32 mouse cellular contexts compared by ENCODE assay signal in genomic region chr1:89331352-89331751, GRCm38 (mm10).
"Had no signal": no experiment of that assay in that cellular context is flagged by ENCODE, and none has a peak within 500 bp of the region (broad histone marks: within the 10 kb centered on the region; RNA-seq: fewer than 3 reads in every experiment).

No protein-coding gene starts in this region.

- H3K4me1 ChIP-seq: heart, embryonic 10.5 days; heart, embryonic 12.5 days; heart, embryonic 13.5 days; heart, embryonic 15.5 days; hindbrain, embryonic 13.5 days; hindbrain, embryonic 15.5 days; kidney, embryonic 15.5 days had no signal

- H3K4me3 ChIP-seq: heart, embryonic 10.5 days; heart, embryonic 12.5 days; heart, embryonic 13.5 days; heart, embryonic 15.5 days; hindbrain, embryonic 10.5 days; hindbrain, embryonic 12.5 days; hindbrain, embryonic 13.5 days; hindbrain, embryonic 15.5 days; kidney, embryonic 15.5 days; layer of hippocampus, adult 2 months; left cerebral cortex, adult 2 months had no signal

- DNase-seq: heart, postnatal 10 days; heart, postnatal 14 days; heart, postnatal 36 days; heart, postnatal 4 days; kidney, adult 11 months; kidney, adult 18-20 months; kidney, adult 2 months; kidney, adult 8-10 months; kidney, adult 9 months; kidney, postnatal 10 days; kidney, postnatal 14 days; kidney, postnatal 25 days; kidney, postnatal 36 days; kidney, postnatal 4 days; layer of hippocampus, adult 9-11 months; layer of hippocampus, postnatal 36 days had no signal

- H3K36me3 ChIP-seq: heart, embryonic 10.5 days; heart, embryonic 12.5 days; heart, embryonic 13.5 days; heart, embryonic 15.5 days; hindbrain, embryonic 10.5 days; hindbrain, embryonic 12.5 days; hindbrain, embryonic 13.5 days; hindbrain, embryonic 15.5 days; kidney, embryonic 15.5 days had no signal

- H3K9ac ChIP-seq: heart, embryonic 12.5 days; heart, embryonic 13.5 days; heart, embryonic 15.5 days; hindbrain, embryonic 12.5 days; hindbrain, embryonic 13.5 days; hindbrain, embryonic 14.5 days; hindbrain, embryonic 15.5 days; kidney, embryonic 15.5 days had no signal

- H3K27ac ChIP-seq: heart, embryonic 10.5 days; heart, embryonic 13.5 days; heart, embryonic 15.5 days; hindbrain, embryonic 10.5 days; hindbrain, embryonic 12.5 days; hindbrain, embryonic 13.5 days; hindbrain, embryonic 14.5 days; hindbrain, embryonic 15.5 days; hindbrain, postnatal 0 days; kidney, embryonic 15.5 days; kidney, postnatal 0 days; layer of hippocampus, adult 2 months; left cerebral cortex, adult 2 months had no signal

- H3K4me2 ChIP-seq: heart, embryonic 12.5 days; heart, embryonic 13.5 days; heart, embryonic 15.5 days; hindbrain, embryonic 12.5 days; hindbrain, embryonic 13.5 days; hindbrain, embryonic 14.5 days; hindbrain, embryonic 15.5 days; kidney, embryonic 15.5 days had no signal

- H3K9me3 ChIP-seq: heart, embryonic 10.5 days; heart, embryonic 13.5 days; heart, embryonic 15.5 days; hindbrain, embryonic 10.5 days; hindbrain, embryonic 12.5 days; hindbrain, embryonic 13.5 days; hindbrain, embryonic 15.5 days; kidney, embryonic 15.5 days had no signal

- H3K27me3 ChIP-seq: heart, embryonic 12.5 days; heart, embryonic 13.5 days; heart, embryonic 15.5 days; hindbrain, embryonic 12.5 days; hindbrain, embryonic 13.5 days; hindbrain, embryonic 15.5 days; kidney, embryonic 15.5 days had no signal

- ATAC-seq: hindbrain, embryonic 16.5 days; hindbrain, postnatal 0 days; inflammation-experienced regulatory T-cells, adult 6 months had no signal
